Mouse (Mus musculus) heart, embryonic 13.5 days (tissue): ENCODE data around the gene Foxm1. TPM values are rescaled to one million over a fixed set of nuclear protein-coding genes. Genes with fewer than 3 reads are reported as not detected.

ENCODE experiments used
- ATAC-seq: fragments of 200-750 bp; cut with Nextera tagmentation; 2 replicates; pipeline ENCODE4 v1.8.0; 2017; ENCODE audit warnings: moderate TSS enrichment; ENCODE audit not compliant: insufficient number of reproducible peaks, low FRiP score, low TSS enrichment; ENCODE audit errors: extremely low read depth
- H3K27ac ChIP-seq: fragments of 300-500 bp; sonication (generic); replicated peaks from 2 replicates; pipeline ENCODE4 v1.5.1; 2015; ENCODE audit warnings: moderate library complexity, mild to moderate bottlenecking, inconsistent platforms
- H3K27me3 ChIP-seq: fragments of 300-500 bp; sonication (generic); replicated peaks from 2 replicates; pipeline ENCODE4 v1.6.1; 2015; ENCODE audit warnings: mild to moderate bottlenecking, inconsistent platforms
- H3K36me3 ChIP-seq: fragments of 300-500 bp; sonication (generic); 2 replicates; pipeline ENCODE4 v1.6.1; 2015; ENCODE audit warnings: mild to moderate bottlenecking, inconsistent platforms
- H3K4me1 ChIP-seq: fragments of 300-500 bp; sonication (generic); 2 replicates; pipeline ENCODE4 v1.6.1; 2015; ENCODE audit warnings: inconsistent platforms
- H3K4me2 ChIP-seq: fragments of 300-500 bp; sonication (generic); 2 replicates; pipeline ENCODE4 v1.6.1; 2015; ENCODE audit warnings: inconsistent platforms, mild to moderate bottlenecking, moderate library complexity
- H3K4me3 ChIP-seq: fragments of 300-500 bp; sonication (generic); 2 replicates; pipeline ENCODE4 v1.5.1; 2015; ENCODE audit warnings: moderate library complexity, mild to moderate bottlenecking, inconsistent platforms
- H3K9ac ChIP-seq: fragments of 300-500 bp; sonication (generic); 2 replicates; pipeline ENCODE4 v1.6.1; 2015; ENCODE audit warnings: inconsistent platforms, mild to moderate bottlenecking, moderate library complexity
- H3K9me3 ChIP-seq: fragments of 300-500 bp; sonication (generic); 2 replicates; pipeline ENCODE4 v1.6.1; 2016; ENCODE audit warnings: inconsistent platforms
- WGBS: fragments of 180-500 bp; shearing (Covaris S2); methylation state at CpG from one replicate; pipeline ENCODE4 v1.1.7; 2015; ENCODE audit warnings: mixed read lengths; 5-methylcytosine and 5-hydroxymethylcytosine counted together
- polyA plus RNA-seq: library from polyadenylated mRNA; unstranded; fragments of >200 nt; fragmentation: Nextera tagmentation; extraction: Ambion mirVana; gene quantifications from 2 replicates; pipeline ENCODE4 v1.2.1, GENCODE M21; 2015

The Foxm1 gene
- polyA plus RNA-seq, 1 experiment from 2014 or later: 23.7 TPM

GRCm38 (mm10) chr6:128354140-128354539 is 8.6 kb upstream of the Foxm1 start:
- Histone ChIP-seq H3K9me3 (no peaks in the 10 kb centered on the region), H3K4me2 (peak overlapping the region; percentile 86; the same call in 1 of the 2 replicates), H3K36me3 (peaks cover 36% of the 10 kb centered on the region), H3K27me3 (no peaks in the 10 kb centered on the region), H3K4me1 (peaks cover 20% of the 10 kb centered on the region), H3K4me3 (no peak overlapping the region), H3K27ac (no peak overlapping the region), H3K9ac (no peak overlapping the region; the same call in 1 of the 2 replicates)
- WGBS: 62% methylated on average over 3 of the region's 3 CpGs
- no peak for ATAC-seq

DNA sequence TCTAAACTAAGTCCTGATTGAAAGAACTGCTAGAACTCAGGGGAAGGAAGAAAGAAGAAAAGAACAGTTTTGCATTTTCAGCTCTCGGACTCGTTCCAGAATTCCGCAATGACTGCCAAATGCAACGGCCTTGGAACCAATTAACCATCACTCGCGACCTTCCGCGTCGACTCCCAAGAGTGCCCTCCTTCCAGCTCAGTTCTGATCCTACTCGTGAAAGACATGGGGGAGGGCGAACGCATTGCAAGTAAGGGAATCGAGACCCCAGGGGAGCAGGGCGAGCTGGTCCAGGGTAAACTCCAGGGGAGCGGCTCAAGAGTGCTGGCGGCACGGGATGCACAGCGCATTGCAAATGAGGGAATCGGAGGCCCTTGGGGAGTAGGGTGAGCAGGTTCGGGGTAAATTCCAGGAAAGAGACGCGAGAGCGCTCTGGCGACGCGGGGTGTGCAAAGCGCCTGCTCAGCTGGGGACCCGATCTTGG is 7.5 kb upstream of the Foxm1 start:
- Histone ChIP-seq H3K27me3 (no peaks in the 10 kb centered on the region), H3K9ac (peak overlapping the region; percentile 86), H3K9me3 (no peaks in the 10 kb centered on the region), H3K4me1 (peaks cover 18% of the 10 kb centered on the region), H3K27ac (peak overlapping the region; percentile 80), H3K36me3 (peaks cover 41% of the 10 kb centered on the region), H3K4me3 (peak overlapping the region; percentile 80), H3K4me2 (peak overlapping the region; percentile 86)
- no peak; the same call in none of the 2 replicates for ATAC-seq
- WGBS: under 1% methylated on average over 28 of the region's 28 CpGs

DNA sequence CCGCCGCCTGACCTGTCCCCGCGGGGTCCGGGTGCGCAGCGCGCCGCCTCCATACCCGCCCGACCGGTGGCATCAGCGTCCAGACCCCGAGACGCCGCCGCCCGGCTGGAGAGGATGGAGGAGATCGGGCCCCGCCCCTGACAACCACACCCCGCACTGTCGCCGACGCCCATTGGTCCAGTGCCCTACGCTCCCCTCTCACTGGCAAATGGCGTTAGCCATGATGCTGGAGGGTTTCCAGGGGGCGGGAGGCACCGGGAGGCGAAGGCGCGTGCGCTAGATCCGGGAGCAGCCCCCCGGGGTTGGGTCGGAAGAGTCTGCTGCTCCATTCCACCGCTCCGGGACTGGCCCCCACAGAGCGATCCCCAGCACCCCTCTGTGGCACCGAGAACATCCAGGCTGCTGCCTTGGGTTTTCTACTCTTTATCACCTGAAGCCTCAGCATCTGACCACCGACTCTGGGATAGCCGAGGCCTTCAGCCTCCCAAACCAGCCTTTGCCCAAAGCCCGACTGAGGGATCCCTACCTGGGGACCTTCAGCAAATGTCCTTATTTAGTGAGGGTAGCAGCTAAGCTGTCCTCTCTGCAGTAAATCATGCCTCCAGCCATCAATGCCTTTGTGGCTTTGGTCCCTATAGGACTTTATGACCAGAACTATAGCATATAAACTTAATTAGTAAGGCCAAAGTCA is 6.9 kb upstream of the Foxm1 start, which contains the start of gene Tulp3:
TSS of gene Tulp3 (minus strand) at position 126 of the 691 bp plus-strand sequence.
- no peaks in the 10 kb centered on the region for H3K27me3 ChIP-seq
- H3K4me2 ChIP-seq: peak within 1 kb of the TSS; percentile 86
- peak within 1 kb of the TSS; percentile 80 for H3K4me3 ChIP-seq
- H3K9me3 ChIP-seq: no peaks in the 10 kb centered on the region
- H3K4me1 ChIP-seq: peaks cover 21% of the 10 kb centered on the region
- H3K9ac ChIP-seq: peak within 1 kb of the TSS; percentile 86
- under 1% methylated on average over 42 of the region's 42 CpGs for WGBS
- H3K27ac ChIP-seq: peak within 1 kb of the TSS; percentile 80
- H3K36me3 ChIP-seq: peaks cover 38% of the 10 kb centered on the region
- peak; percentile 99 for ATAC-seq

GRCm38 (mm10) chr6:128358999-128359398 is 3.8 kb upstream of the Foxm1 start:
- Histone ChIP-seq H3K4me2 (no peak overlapping the region), H3K27ac (no peak overlapping the region), H3K4me3 (no peak overlapping the region), H3K4me1 (peaks cover 37% of the 10 kb centered on the region), H3K9me3 (no peaks in the 10 kb centered on the region), H3K27me3 (no peaks in the 10 kb centered on the region), H3K9ac (no peak overlapping the region), H3K36me3 (peaks cover 35% of the 10 kb centered on the region)
- no peak for ATAC-seq
- WGBS: 31% methylated on average over 2 of the region's 2 CpGs

GRCm38 (mm10) chr6:128361901-128362300 is 866 bp upstream of the Foxm1 start:
- Histone ChIP-seq H3K4me1 (peaks cover 39% of the 10 kb centered on the region), H3K27me3 (no peaks in the 10 kb centered on the region), H3K9me3 (no peaks in the 10 kb centered on the region), H3K4me3 (peak overlapping the region; percentile 76), H3K27ac (peak overlapping the region; percentile 95), H3K36me3 (peaks cover 47% of the 10 kb centered on the region), H3K4me2 (peak overlapping the region; percentile 83), H3K9ac (peak overlapping the region; percentile 93)
- WGBS: 17% methylated on average over 9 of the region's 9 CpGs
- ATAC-seq: no peak

- Histone ChIP-seq H3K27ac (peak overlapping the region; percentile 95), H3K4me3 (peak overlapping the region; percentile 76), H3K36me3 (peaks cover 47% of the 10 kb centered on the region), H3K9me3 (no peaks in the 10 kb centered on the region), H3K9ac (peak overlapping the region; percentile 93), H3K4me2 (peak overlapping the region; percentile 83), H3K4me1 (peaks cover 39% of the 10 kb centered on the region), H3K27me3 (no peaks in the 10 kb centered on the region)
- WGBS: 3% methylated on average over 34 of the region's 46 CpGs
- no peak for ATAC-seq
These were observed 449 bp downstream of the Foxm1 start for GRCm38 (mm10) chr6:128363007-128363825.

DNA sequence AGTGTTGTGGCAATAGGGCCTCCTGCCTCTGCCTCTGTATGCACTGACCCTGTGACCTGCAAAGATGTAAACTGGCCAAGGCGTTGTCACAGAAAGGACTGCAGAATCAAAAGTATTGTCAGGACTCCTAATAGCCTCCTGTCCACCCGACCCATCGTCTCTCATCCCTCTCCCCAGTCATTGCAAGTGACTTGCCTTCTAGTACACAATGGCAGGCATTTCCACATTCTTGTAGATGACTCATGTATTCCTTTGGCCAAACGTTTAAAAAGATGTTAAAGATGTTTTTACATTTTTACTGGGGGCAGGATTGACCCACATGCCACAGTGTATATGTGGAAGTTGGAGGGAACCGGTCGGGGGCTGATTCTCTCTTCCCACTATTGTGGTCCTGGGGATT is 2.0 kb downstream of the Foxm1 start:
- Histone ChIP-seq H3K27me3 (no peaks in the 10 kb centered on the region), H3K36me3 (peaks cover 53% of the 10 kb centered on the region), H3K4me1 (peaks cover 39% of the 10 kb centered on the region), H3K9ac (0 out of 2 replicates have a peak overlapping the region, but pooled peaks have one; percentile 7), H3K4me2 (peak overlapping the region; percentile 83), H3K9me3 (no peaks in the 10 kb centered on the region), H3K27ac (no peak overlapping the region; the same call in 1 of the 2 replicates), H3K4me3 (0 out of 2 replicates have a peak overlapping the region, but pooled peaks have one; percentile 76)
- no peak for ATAC-seq
- 76% methylated on average over 6 of the region's 6 CpGs for WGBS

- Histone ChIP-seq H3K9me3 (no peaks in the 10 kb centered on the region), H3K27me3 (no peaks in the 10 kb centered on the region), H3K27ac (no peak overlapping the region), H3K4me2 (no peak overlapping the region), H3K4me1 (peaks cover 32% of the 10 kb centered on the region), H3K9ac (no peak overlapping the region), H3K4me3 (no peak overlapping the region), H3K36me3 (peaks cover 63% of the 10 kb centered on the region)
- WGBS: 90% methylated on average over 5 of the region's 5 CpGs
- ATAC-seq: no peak
These were observed 3.7 kb downstream of the Foxm1 start for GRCm38 (mm10) chr6:128366466-128366865.

GRCm38 (mm10) chr6:128370040-128370439 is 7.3 kb downstream of the Foxm1 start:
- WGBS: 67% methylated on average over 5 of the region's 5 CpGs
- H3K4me3 ChIP-seq: no peak overlapping the region
- peaks cover 15% of the 10 kb centered on the region for H3K4me1 ChIP-seq
- H3K27ac ChIP-seq: no peak overlapping the region
- H3K9ac ChIP-seq: no peak overlapping the region
- H3K9me3 ChIP-seq: no peaks in the 10 kb centered on the region
- H3K27me3 ChIP-seq: no peaks in the 10 kb centered on the region
- ATAC-seq: no peak
- H3K36me3 ChIP-seq: peaks cover 98% of the 10 kb centered on the region
- H3K4me2 ChIP-seq: no peak overlapping the region

GRCm38 (mm10) chr6:128375192-128375591 is 12.4 kb downstream of the Foxm1 start, which contains the start of the genes Tex52 and Gm44596:
Gene Tex52 (plus strand): TSS chr6:128375456.
Gene Gm44596 (plus strand): TSS chr6:128375503.
- 32% methylated on average over 6 of the region's 6 CpGs for WGBS
- Histone ChIP-seq H3K27me3 (no peaks in the 10 kb centered on the region), H3K4me3 (no peak within 1 kb of the TSS), H3K4me2 (no peak within 1 kb of the TSS), H3K36me3 (peaks cover 69% of the 10 kb centered on the region), H3K27ac (no peak within 1 kb of the TSS), H3K9me3 (no peaks in the 10 kb centered on the region), H3K4me1 (peaks cover 8% of the 10 kb centered on the region), H3K9ac (no peak within 1 kb of the TSS)
- 0 out of 2 replicates have a peak, but pooled peaks have one; percentile 33 for ATAC-seq
